Comparison of ENCODE assay signal across 8 mouse cellular contexts in genomic region chr3:60785137-60785875, GRCm38 (mm10).
DNase-seq lines count a peak whose midpoint lies in the region; ATAC-seq lines count a peak whose summit lies in the region.

No protein-coding gene starts in this region.

- DNase-seq in ovary, adult 18-20 months (ENCODE audit: low spot score): peak; percentile 13
- DNase-seq in ovary, postnatal 14 days (ENCODE audit: low spot score): no peak
- peak; percentile 66 for DNase-seq in induced T-regulatory cell, adult 2 months (ENCODE audit: low read depth)
- peak; percentile 27 for DNase-seq in lung, postnatal 10 days
- DNase-seq in splenic B cell, adult 2 months (ENCODE audit: low read depth, low spot score): peak; percentile 1
- no peak for DNase-seq in left cerebral cortex, postnatal 36 days (ENCODE audit: low spot score in 2 of 2)

- no peaks in the 10 kb centered on the region for H3K27me3 ChIP-seq in splenic B cell, adult 2 months (ENCODE audit: control insufficient read depth, insufficient read depth, low read length, poor library complexity, severe bottlenecking)

- intact Hi-C loops in left cerebral cortex, postnatal 36 days (cut with DNase I): no loop called here

- no peaks in the 10 kb centered on the region for H3K36me3 ChIP-seq in splenic B cell, adult 2 months (ENCODE audit: control insufficient read depth, insufficient read depth, low read length, poor library complexity, severe bottlenecking)

- peak; percentile 95 for ATAC-seq in erythroid progenitor cell, adult 5-6 weeks (replicated peaks; ENCODE audit: low FRiP score, poor library complexity, severe bottlenecking)
- ATAC-seq in cerebellum, adult (ENCODE audit: insufficient number of reproducible peaks, low FRiP score, low TSS enrichment): no peak

Comparison
In these comparisons a context has a peak if more than half of its experiments do, and no peak if none do; other contexts are left out.
1. DNase-seq: peak in ovary, adult 18-20 months (single experiment), induced T-regulatory cell, adult 2 months (single experiment), lung, postnatal 10 days (single experiment) and splenic B cell, adult 2 months (single experiment); none in ovary, postnatal 14 days (single experiment) and left cerebral cortex, postnatal 36 days (0 of 2).